Mouse (Mus musculus): Measurements from ENCODE around the gene Fndc3b.

Fndc3b gene

DNA sequence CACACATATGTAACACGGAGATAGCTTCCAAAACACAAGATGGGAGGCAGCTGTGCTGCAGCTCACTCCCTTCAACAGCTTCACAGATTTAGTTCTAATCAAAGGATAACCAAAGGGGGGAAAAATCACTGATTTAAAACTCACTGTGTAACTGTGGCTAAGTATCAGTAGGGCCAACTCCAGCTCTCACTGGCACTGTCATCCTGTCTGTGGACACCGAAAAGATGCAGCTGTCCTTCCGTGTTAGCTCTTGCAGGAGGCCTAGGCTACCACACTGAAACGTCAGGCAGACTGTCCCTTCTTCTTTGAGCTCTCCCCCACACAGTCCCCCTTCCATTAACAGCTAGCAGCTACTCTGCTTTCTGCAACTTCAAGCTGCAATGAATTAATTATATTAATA, 89.9 kb downstream of the Fndc3b start:
- no peak for DNase-seq (ENCODE audit: low spot score)

GRCm38 (mm10) chr3:27617733-27618132, 93.4 kb downstream of the Fndc3b start:
- no peak for DNase-seq (ENCODE audit: low spot score)

DNA sequence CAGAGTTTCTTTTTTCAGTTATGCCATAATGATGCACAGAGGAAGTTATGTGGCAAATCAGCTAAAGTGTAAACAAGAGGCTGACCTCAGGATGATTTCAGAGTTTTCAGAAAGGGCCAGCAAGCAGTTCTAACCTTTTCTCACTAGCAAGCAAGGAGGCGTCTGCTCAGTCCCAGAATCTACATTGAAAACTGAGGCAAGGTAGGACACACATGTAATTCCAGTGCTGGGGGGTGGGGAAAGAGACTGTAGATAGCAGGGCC, 93.9 kb downstream of the Fndc3b start:
- no peak for DNase-seq (ENCODE audit: low spot score)

GRCm38 (mm10) chr3:27616421-27617236, 94.5 kb downstream of the Fndc3b start:
- no peak for DNase-seq (ENCODE audit: low spot score)

GRCm38 (mm10) chr3:27615479-27615878, 95.6 kb downstream of the Fndc3b start:
- DNase-seq (ENCODE audit: low spot score), result no peak

DNA sequence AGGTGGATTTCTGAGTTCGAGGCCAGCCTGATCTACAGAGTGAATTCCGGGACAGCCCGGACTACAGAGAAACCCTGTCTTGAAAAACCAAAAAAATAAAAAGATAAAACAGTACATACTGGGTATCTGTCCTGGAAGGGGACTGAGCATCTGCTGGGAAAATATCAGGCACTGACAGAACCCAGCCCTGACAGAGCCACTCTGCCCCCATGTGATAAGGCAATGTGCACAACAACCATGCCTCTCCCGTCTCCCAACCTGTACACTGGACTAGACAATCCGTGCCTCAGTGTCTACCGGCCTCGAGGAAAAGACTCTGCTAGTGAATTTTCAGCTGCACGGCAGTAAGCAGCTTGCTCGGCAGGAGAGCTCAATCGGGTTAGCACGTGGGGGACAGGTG, 97.3 kb downstream of the Fndc3b start:
- DNase-seq (ENCODE audit: low spot score), result no peak

DNA sequence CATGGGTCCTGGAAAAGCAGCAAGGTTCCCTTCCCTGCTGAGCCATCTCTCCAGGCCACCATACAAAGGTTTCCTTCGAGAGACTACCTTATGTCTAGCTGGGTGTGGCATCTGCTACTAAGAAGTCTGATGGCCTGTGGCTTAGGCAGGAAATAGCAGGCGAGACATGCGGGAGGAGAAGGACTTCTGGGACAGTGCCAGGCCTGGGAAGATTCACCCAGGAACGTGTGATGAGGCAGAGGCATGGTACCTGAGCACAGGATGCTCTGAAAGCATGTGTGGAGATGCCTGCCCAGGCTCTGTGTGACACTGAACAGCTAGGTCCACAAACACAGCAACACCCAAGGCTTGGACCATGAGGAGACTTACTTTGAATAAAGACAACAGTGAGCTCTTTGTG, 98.1 kb downstream of the Fndc3b start:
- no peak for DNase-seq (ENCODE audit: low spot score)

DNA sequence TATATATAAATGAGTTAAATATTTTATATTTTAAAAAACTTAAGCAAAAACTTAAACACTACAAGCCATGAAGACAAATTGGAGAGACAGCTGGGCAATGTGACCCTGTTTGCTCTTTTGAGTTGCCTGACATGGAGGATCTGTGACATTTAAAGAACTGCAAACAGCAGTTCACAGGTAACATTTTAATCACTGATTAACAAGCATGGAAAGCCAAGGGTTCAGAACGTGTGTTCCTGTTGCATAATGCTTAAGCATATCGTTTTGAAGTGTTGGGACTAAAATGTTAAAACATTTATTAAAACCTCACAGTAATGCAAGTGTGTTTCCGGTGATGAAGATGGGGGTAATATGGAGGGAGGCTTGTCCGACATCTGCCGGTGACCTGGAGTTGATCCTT, 99.1 kb downstream of the Fndc3b start:
- no peak for DNase-seq (ENCODE audit: low spot score)

DNA sequence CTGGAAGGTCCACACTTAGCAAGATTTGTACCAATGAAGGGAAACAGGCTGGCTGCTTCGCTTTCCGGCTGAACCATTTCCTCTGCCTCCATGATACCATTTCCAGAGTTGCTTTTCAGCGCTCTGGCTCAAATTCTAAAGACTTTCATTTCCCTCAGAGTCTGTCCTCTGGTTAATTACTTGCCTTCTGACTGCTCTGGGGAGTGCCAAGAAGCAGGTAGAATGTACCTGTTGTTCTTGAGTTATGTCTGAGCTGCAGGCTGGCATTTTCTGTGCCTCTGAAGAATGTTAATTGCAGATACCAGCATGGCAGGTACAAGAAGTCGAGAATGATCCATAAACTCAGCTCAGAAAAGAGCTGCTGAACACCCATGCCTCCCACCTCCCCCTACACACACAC, 100.6 kb downstream of the Fndc3b start:
- no peak for DNase-seq (ENCODE audit: low spot score)

DNA sequence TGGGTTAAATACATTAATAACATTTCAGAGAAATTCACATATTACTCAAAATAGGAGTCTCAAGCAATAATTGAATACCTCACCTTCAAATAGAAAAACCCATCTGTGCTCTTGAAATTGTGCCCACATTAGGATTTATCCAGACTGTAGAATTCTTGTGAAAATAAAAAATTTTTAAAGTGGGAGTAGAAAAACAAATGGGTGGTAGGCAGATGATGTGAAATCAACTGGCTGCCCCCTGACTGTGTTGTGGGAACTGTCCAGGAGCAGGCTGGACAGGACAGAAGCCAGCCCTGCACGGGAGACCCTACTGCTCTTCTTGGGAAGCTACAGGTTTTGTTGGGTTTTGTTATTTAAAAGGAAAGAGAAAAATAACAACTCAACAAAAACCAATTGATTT, 101.0 kb downstream of the Fndc3b start:
- DNase-seq (ENCODE audit: low spot score), result no peak

DNA sequence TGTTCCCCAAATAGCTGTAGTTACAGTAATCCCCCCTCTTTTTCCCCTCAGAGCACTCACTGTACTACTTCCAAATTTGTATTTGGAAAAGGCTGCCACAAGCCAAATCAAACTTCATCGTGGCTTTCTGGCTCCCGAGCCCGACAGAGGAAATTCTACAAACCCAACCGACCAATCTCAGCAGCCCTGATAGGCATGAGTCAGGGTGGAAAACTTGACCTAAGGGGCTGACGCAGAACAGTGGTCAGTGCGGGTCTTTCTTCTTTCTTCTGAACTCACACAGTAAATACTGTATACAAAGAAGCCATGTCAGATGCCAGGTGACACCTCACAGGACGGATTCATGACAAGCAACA, 103.3 kb downstream of the Fndc3b start:
- no peak for DNase-seq (ENCODE audit: low spot score)

DNA sequence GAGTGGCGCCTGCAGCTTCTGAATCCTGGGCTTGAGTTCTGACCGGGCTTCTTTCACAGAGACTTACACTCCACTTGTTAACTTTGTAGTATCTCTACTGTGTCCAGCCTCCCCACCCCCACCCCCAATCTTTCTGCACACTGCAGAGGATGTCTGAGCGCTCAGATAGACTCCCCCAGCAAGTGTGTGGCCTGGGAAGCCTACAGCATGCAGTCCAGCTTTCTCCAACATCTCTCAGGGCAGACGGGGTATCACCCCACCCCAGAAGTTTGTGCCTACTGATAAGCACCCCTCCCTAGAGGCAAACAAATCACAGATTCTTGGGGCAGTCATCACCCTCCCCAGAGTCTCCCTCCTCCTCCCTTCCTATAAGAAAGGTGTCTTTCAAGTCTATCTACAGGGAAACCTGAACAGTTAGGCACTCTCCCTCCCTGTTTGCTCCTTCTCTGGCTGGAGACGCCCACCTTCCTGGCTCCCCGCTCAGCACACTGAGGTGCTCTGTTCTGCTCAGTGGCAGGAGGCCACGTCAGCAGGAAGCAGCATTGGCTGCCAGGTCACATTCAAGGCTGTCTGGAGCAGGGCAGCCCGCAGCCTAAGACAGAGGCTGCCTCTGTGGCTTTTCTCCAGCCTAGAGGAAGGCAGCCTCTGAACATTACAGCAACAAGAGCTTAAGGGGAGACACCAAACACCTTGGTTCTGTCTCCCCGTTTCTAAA, 103.9 kb downstream of the Fndc3b start:
- no peak for DNase-seq (ENCODE audit: low spot score)

DNA sequence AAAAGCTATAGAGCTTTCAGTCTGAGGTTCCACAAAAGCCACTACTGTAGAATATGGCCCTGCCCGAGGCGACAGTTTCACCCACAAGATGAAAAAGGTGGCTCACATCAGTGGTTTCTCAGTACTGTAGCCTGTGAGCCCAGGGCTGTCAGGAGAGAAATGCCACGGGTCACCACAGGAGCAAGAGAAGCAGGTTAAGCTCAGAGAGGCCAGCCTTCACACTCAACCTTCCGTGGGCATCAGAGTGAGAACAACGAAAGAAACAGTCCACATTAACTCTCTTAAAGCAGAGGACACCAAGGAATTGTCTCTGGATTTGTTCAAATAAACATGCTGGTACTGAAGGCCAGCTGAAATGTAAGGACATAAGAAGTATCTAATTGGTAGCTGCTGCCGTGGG, 104.5 kb downstream of the Fndc3b start:
- DNase-seq (ENCODE audit: low spot score), result no peak

DNA sequence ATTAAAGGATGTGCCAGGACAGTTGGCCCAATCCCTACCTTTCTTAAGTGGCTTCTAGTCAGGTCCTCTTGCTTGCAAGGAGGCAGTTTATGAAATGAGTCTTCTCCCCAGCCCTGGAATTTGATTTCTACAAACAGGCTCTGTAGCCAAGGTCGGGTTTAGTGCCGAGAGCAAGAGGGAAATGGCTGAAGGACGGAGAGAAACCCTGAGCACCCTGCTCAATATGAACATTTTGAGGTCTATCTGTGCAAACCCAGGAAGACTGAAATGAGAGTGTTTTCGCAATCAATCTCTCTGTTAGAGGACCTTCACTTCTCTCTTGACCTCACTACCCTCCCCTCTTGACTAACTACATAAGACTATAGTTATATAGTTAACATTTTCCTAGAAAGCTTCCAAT, 105.5 kb downstream of the Fndc3b start:
- DNase-seq (ENCODE audit: low spot score), result no peak

DNA sequence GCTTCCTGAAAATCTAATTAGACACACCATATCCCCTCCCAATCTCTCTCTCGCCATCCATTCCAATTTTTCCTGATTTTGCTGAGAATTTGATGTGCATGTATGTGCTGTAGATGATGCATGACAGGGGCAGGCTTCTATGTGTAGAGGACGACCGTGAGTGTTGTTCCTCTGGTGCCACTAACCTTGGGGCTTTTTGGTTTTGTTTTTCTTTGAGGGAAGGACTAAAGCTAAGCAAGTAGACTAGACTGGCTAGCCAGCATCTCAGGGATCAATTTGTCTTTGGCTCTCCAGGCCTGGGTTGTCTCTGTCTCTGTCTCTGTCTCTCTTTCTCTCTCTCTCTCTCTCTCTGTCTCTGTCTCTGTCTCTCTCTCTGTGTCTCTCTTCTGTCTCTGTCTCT, 106.0 kb downstream of the Fndc3b start:
- DNase-seq (ENCODE audit: low spot score), result no peak

- DNase-seq (ENCODE audit: low spot score), result no peak
Measured at GRCm38 (mm10) chr3:27604629-27605028, 106.5 kb downstream of the Fndc3b start.

DNA sequence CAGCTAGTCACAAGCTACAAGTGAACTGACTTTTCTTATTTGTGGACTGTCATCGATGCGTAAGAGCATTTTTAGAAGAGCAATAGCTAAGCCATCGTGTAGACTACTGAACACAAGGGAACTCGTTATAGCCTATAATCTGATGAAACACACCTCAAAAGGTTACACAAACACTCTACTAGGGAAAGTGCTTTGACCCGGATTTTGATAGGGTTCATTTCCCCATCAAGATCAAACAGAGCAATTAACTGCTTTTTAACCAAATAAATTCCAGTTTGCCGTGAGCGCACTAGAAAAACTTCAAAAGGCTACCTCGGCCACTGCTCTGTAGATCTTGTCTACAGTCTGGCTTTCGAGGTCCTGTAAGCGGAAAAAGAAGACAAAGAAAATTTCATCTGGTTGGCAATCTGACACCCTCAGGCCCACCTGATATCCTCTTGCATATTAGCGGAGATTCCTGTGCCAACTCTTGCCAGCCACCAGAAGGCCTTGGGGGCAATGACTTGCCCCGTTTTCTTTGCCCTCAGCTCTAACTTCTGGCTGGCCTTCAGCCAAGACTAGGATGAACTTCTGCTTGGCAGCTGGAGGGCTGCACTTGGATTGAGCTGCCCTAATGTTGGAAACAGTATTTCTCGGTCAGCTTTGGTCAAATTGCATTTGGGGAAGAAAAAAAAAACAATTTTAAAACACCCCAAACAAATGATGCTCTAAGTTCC, 107.0 kb downstream of the Fndc3b start:
- DNase-seq (ENCODE audit: low spot score), result no peak

GRCm38 (mm10) chr3:27600645-27601044, 110.5 kb downstream of the Fndc3b start:
- peak; percentile 17 for DNase-seq (ENCODE audit: low spot score)

DNA sequence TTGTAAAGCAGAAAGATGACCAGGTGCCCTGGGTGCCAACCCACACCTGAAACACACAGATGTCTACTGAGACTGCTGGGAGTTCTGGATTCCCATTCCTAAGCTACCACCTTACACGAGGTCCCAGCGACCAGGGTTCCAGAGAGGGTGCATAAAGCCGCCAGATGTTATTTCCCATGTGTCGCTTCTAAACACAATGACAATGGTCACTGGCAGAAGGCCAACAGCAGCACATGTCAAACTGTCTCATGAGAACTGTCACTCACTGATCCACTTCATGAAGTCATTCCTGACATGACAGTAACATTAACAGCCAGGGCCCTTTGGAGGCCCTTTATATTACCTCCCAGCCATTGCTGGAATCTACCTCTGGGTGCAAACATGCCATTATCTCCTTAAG, 110.9 kb downstream of the Fndc3b start:
- peak; percentile 33 for DNase-seq (ENCODE audit: low spot score)

- DNase-seq (ENCODE audit: low spot score), result peak; percentile 50
Measured at GRCm38 (mm10) chr3:27598437-27599382, 112.4 kb downstream of the Fndc3b start.

DNA sequence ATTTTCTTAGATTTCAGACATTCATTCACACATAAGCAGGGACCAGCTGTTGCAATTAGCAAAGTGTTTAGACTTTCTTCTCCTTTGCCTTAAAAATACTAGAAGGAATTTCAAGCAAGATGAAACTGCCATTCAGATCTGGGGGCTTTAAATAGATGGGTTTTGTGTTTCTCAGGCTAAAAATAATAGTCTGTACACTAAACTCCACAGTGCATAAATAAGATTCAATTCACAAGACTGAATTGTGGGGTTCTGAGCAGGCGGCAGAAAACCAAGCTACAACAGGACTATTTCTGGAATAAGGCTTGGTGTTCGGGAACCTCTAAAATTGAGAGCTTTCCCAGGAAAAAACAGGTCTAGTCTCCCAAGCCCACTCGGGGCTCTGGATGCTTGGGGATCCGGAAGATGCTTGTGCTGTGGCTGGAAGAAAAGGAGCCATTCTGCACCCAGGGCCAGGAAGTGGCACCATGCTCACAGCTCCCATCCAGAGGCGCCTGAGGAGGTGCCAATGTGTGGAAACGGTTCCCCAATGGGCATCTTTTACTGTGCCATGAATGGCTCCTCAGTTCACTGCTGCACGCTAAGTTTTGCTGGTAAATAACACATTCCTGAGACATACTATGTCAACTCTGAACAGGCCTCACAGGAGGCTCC, 117.5 kb downstream of the Fndc3b start:
- DNase-seq (ENCODE audit: low spot score), result no peak

All from MN1 (cell line).